Mouse (Mus musculus): Measurements from ENCODE around the gene Bche.

Gene Bche

GRCm38 (mm10) chr3:73708410-73708714, at the start of gene Bche:
Bche (minus strand) TSS chr3:73708415.
- no peak for DNase-seq

GRCm38 (mm10) chr3:73741998-73742397, 33.8 kb upstream of the Bche start:
- DNase-seq = no peak

GRCm38 (mm10) chr3:73731677-73732076, 23.5 kb upstream of the Bche start:
- no peak for DNase-seq

- no peak for DNase-seq
Measured at GRCm38 (mm10) chr3:73729511-73729910, 21.3 kb upstream of the Bche start.

- no peak for DNase-seq
Measured at GRCm38 (mm10) chr3:73725711-73726110, 17.5 kb upstream of the Bche start.

GRCm38 (mm10) chr3:73724869-73725268, 16.7 kb upstream of the Bche start:
- no peak for DNase-seq

- DNase-seq = no peak
Measured at GRCm38 (mm10) chr3:73717610-73718284, 9.5 kb upstream of the Bche start.

- no peak for DNase-seq
Measured at GRCm38 (mm10) chr3:73709871-73710270, 1.7 kb upstream of the Bche start.

- peak; percentile 42 for DNase-seq
Measured at GRCm38 (mm10) chr3:73707461-73708409, 480 bp downstream of the Bche start.

GRCm38 (mm10) chr3:73706544-73706943, 1.7 kb downstream of the Bche start:
- no peak for DNase-seq

- DNase-seq = no peak
Measured at GRCm38 (mm10) chr3:73698889-73699288, 9.3 kb downstream of the Bche start.

GRCm38 (mm10) chr3:73673333-73673732, 34.9 kb downstream of the Bche start:
- DNase-seq = no peak

- no peak for DNase-seq
Measured at GRCm38 (mm10) chr3:73668172-73668571, 40.0 kb downstream of the Bche start.

GRCm38 (mm10) chr3:73667245-73668131, 40.7 kb downstream of the Bche start:
- DNase-seq = no peak

GRCm38 (mm10) chr3:73650281-73650680, 57.9 kb downstream of the Bche start:
- DNase-seq = no peak

- no peak for DNase-seq
Measured at GRCm38 (mm10) chr3:73647064-73647463, 61.2 kb downstream of the Bche start.

GRCm38 (mm10) chr3:73611421-73611820, 96.8 kb downstream of the Bche start:
- DNase-seq = no peak

GRCm38 (mm10) chr3:73591757-73592533, 116.3 kb downstream of the Bche start:
- no peak for DNase-seq

All from right cerebral cortex, postnatal 14 days (tissue).